ENCODE assay signal across 8 mouse cellular contexts in genomic region chr10:43034811-43035210, GRCm38 (mm10).
DNase-seq lines count a peak whose midpoint lies in the region; ATAC-seq and TF ChIP-seq lines count a peak whose summit lies in the region.
"Had no signal": no experiment of that assay in that cellular context is flagged by ENCODE, and none has a peak within 500 bp of the region (broad histone marks: within the 10 kb centered on the region; RNA-seq: fewer than 3 reads in every experiment).

No protein-coding gene starts in this region.

- 85% methylated on average over 4 of the region's 4 CpGs for WGBS in forebrain, embryonic 12.5 days
- WGBS in forebrain, embryonic 14.5 days: 82% methylated on average over 4 of the region's 4 CpGs

- peak overlapping the region; percentile 74 for H3K27ac ChIP-seq in bone marrow macrophage, adult 2 months (ENCODE audit: insufficient read depth, low read depth, low read length)
- H3K27ac ChIP-seq in forebrain, embryonic 12.5 days: no peak overlapping the region
- H3K27ac ChIP-seq in forebrain, embryonic 14.5 days (ENCODE audit: low read depth, low read length): no peak overlapping the region

- no peaks in the 10 kb centered on the region for H3K9me3 ChIP-seq in forebrain, embryonic 12.5 days
- no peaks in the 10 kb centered on the region for H3K9me3 ChIP-seq in forebrain, embryonic 14.5 days (replicated peaks; ENCODE audit: control insufficient read depth, low read length)
- H3K9me3 ChIP-seq: neural tube, embryonic 13.5 days had no signal

- no peak for TF ChIP-seq CTCF in bone marrow macrophage, adult 2 months (IDR thresholded peaks at IDR 0.05; ENCODE audit: low read depth, low read length)

- no peak for TF ChIP-seq POLR2A in bone marrow macrophage, adult 2 months (IDR thresholded peaks at IDR 0.05; ENCODE audit: borderline replicate concordance, low read depth, low read length)

- H3K36me3 ChIP-seq in forebrain, embryonic 12.5 days (replicated peaks): no peaks in the 10 kb centered on the region
- H3K36me3 ChIP-seq in forebrain, embryonic 14.5 days (ENCODE audit: control insufficient read depth, insufficient read depth, low read length): no peaks in the 10 kb centered on the region

- 0 out of 2 replicates have a peak, but pooled peaks cover 5% of the 10 kb centered on the region for H3K27me3 ChIP-seq in forebrain, embryonic 12.5 days
- H3K27me3 ChIP-seq in forebrain, embryonic 14.5 days (replicated peaks; ENCODE audit: control insufficient read depth, insufficient read depth, low read length): no peaks in the 10 kb centered on the region
- H3K27me3 ChIP-seq: neural tube, embryonic 13.5 days had no signal

- H3K4me1 ChIP-seq in bone marrow macrophage, adult 2 months (ENCODE audit: control insufficient read depth, insufficient read depth, low read length): peaks cover 27% of the 10 kb centered on the region
- peaks cover 39% of the 10 kb centered on the region for H3K4me1 ChIP-seq in forebrain, embryonic 12.5 days
- peaks cover 21% of the 10 kb centered on the region for H3K4me1 ChIP-seq in forebrain, embryonic 14.5 days (ENCODE audit: control insufficient read depth, insufficient read depth, low read length)

- DNase-seq in adrenal gland, adult 18-20 months (ENCODE audit: low spot score in 2 of 2): peak; percentile 26 to 33
- DNase-seq in heart, postnatal 14 days: peak; percentile 51 to 62
- DNase-seq in lung, postnatal 25 days (ENCODE audit: low spot score): peak; percentile 25
- no peak for DNase-seq in thymus, postnatal 14 days
- DNase-seq in forebrain, embryonic 14.5 days (ENCODE audit: low spot score): no peak

- no peak for ATAC-seq in forebrain, embryonic 12.5 days (ENCODE audit: low FRiP score)
- no peak for ATAC-seq in forebrain, embryonic 14.5 days

- no peak overlapping the region; the same call in 1 of the 2 replicates for H3K9ac ChIP-seq in forebrain, embryonic 12.5 days
- H3K9ac ChIP-seq in forebrain, embryonic 14.5 days (ENCODE audit: low read length): no peak overlapping the region
- H3K9ac ChIP-seq: neural tube, embryonic 13.5 days had no signal

- H3K4me3 ChIP-seq in bone marrow macrophage, adult 2 months (ENCODE audit: insufficient read depth, low read length): peak overlapping the region; percentile 18; the same call in 1 of the 2 replicates
- H3K4me3 ChIP-seq in forebrain, embryonic 12.5 days (replicated peaks): no peak overlapping the region
- H3K4me3 ChIP-seq in forebrain, embryonic 14.5 days (ENCODE audit: low read depth, low read length): no peak overlapping the region
- H3K4me3 ChIP-seq: neural tube, embryonic 13.5 days had no signal

- intact Hi-C loops in heart, postnatal 14 days (cut with DNase I): loop anchor here (5.0 kb wide), 1 partner anchor 137 kb away; the partner anchor contains the start of genes 9030612E09Rik and Sobp

- H3K4me2 ChIP-seq in forebrain, embryonic 12.5 days: no peak overlapping the region
- no peak overlapping the region for H3K4me2 ChIP-seq in forebrain, embryonic 14.5 days (ENCODE audit: low read length)
- H3K4me2 ChIP-seq: neural tube, embryonic 13.5 days had no signal

Comparison
In these comparisons a context has a peak if more than half of its experiments do, and no peak if none do; other contexts are left out.
1. DNase-seq: peak in adrenal gland, adult 18-20 months (2 of 2), heart, postnatal 14 days (2 of 2) and lung, postnatal 25 days (single experiment); none in thymus, postnatal 14 days (single experiment) and forebrain, embryonic 14.5 days (single experiment).